In the genomic region with DNA sequence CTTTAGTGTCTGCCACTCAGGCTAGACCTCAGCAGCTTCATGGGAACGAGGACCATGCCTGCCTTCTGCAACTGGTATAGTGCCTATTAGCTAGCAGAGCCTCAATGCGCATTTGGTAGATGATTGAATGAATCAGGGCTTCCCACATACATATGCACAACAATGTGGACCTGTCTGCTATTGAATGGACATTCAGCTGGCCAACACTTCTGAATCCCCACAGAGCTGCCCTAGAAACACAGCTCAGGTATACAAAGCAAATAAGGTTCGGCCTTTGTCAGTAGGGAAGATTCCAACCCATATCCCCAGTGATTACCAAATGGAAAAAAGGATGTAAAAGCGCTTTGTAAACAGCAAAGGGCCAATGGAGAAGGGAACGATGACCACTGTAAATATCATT, we compare ENCODE assay signal across 8 mouse cellular contexts. TPM values are rescaled to one million over a fixed set of nuclear protein-coding genes. Genes with fewer than 3 reads are reported as not detected.
DNase-seq lines count a peak whose midpoint lies in the region; ATAC-seq and TF ChIP-seq lines count a peak whose summit lies in the region.

No protein-coding gene starts in this region.

- TF ChIP-seq CTCF in C2C12 (IDR thresholded peaks at IDR 0.05; ENCODE audit: control insufficient read depth, insufficient read depth, insufficient read length), result no peak
- TF ChIP-seq CTCF in cortical plate, adult 2 months (IDR thresholded peaks at IDR 0.05; ENCODE audit: extremely low read depth, insufficient read depth, low read length), result no peak
- no peak for TF ChIP-seq CTCF in olfactory bulb, adult 2 months (IDR thresholded peaks at IDR 0.05; ENCODE audit: insufficient read depth, low read depth, low read length)

- H3K4me2 ChIP-seq in heart, embryonic 11.5 days, result peak overlapping the region; percentile 90
- peak overlapping the region; percentile 79 for H3K4me2 ChIP-seq in limb, embryonic 11.5 days (ENCODE audit: low read depth, severe bottlenecking)

- 27% methylated on average over 5 of the region's 5 CpGs for WGBS in heart, embryonic 11.5 days (ENCODE audit: insufficient replicate concordance)
- WGBS in limb, embryonic 11.5 days, result 21% methylated on average over 5 of the region's 5 CpGs
- 7% methylated on average over 5 of the region's 5 CpGs for WGBS in olfactory bulb, adult 2 months

- peaks cover 6% of the 10 kb centered on the region; the same call in 1 of the 2 replicates for H3K4me1 ChIP-seq in heart, embryonic 11.5 days (ENCODE audit: control insufficient read depth, insufficient read depth, low read length)
- peaks cover 8% of the 10 kb centered on the region for H3K4me1 ChIP-seq in cortical plate, adult 2 months (ENCODE audit: control insufficient read depth, insufficient read depth, low read length)
- H3K4me1 ChIP-seq in limb, embryonic 11.5 days (ENCODE audit: control insufficient read depth, insufficient read depth, low read length), result peaks cover 6% of the 10 kb centered on the region
- peaks cover 5% of the 10 kb centered on the region for H3K4me1 ChIP-seq in olfactory bulb, adult 2 months (ENCODE audit: control insufficient read depth, insufficient read depth, low read length)

- H3K4me3 ChIP-seq in heart, embryonic 11.5 days (ENCODE audit: low read depth, low read length), result peak overlapping the region; percentile 74
- peak overlapping the region; percentile 55 for H3K4me3 ChIP-seq in C2C12 (ENCODE audit: insufficient read depth, poor library complexity, severe bottlenecking)
- peak overlapping the region; percentile 98 for H3K4me3 ChIP-seq in cortical plate, adult 2 months (ENCODE audit: insufficient read depth, low read length)
- H3K4me3 ChIP-seq in limb, embryonic 11.5 days (ENCODE audit: low read depth, low read length), result peak overlapping the region; percentile 65
- peak overlapping the region; percentile 82 for H3K4me3 ChIP-seq in olfactory bulb, adult 2 months (ENCODE audit: insufficient read depth, low read depth, low read length)

- no peak for DNase-seq in heart, postnatal 10 days
- DNase-seq in limb, embryonic 11.5 days (ENCODE audit: low spot score), result no peak
- DNase-seq in urinary bladder, postnatal 10 days (ENCODE audit: low spot score), result no peak
- DNase-seq in urinary bladder, postnatal 14 days (ENCODE audit: low spot score), result no peak

- no peaks in the 10 kb centered on the region for H3K79me2 ChIP-seq in C2C12 (ENCODE audit: control insufficient read depth, insufficient read depth)

- ATAC-seq in heart, embryonic 11.5 days (replicated peaks; ENCODE audit: insufficient number of reproducible peaks, low FRiP score, low TSS enrichment), result no peak
- ATAC-seq in limb, embryonic 11.5 days (ENCODE audit: insufficient number of reproducible peaks, low FRiP score, low TSS enrichment, low read depth), result no peak

- no peaks in the 10 kb centered on the region for H3K27me3 ChIP-seq in heart, embryonic 11.5 days (ENCODE audit: control insufficient read depth, insufficient read depth, low read length)
- no peaks in the 10 kb centered on the region for H3K27me3 ChIP-seq in C2C12 (ENCODE audit: control insufficient read depth, insufficient read depth, insufficient read length)
- no peaks in the 10 kb centered on the region for H3K27me3 ChIP-seq in limb, embryonic 11.5 days (ENCODE audit: control insufficient read depth, insufficient read depth, low read length)

- intact Hi-C loops in heart, postnatal 10 days (cut with DNase I), result no loop called here

- peak overlapping the region; percentile 75; the same call in 1 of the 2 replicates for H3K9ac ChIP-seq in heart, embryonic 11.5 days (ENCODE audit: low read depth, low read length)
- H3K9ac ChIP-seq in limb, embryonic 11.5 days (ENCODE audit: low read length), result peak overlapping the region; percentile 71

- no peaks in the 10 kb centered on the region for H3K79me3 ChIP-seq in C2C12 (ENCODE audit: low read depth)

- peak overlapping the region; percentile 69 for H3ac ChIP-seq in C2C12 (ENCODE audit: control insufficient read depth, insufficient read length, low read depth)

- no peaks in the 10 kb centered on the region for H3K36me3 ChIP-seq in heart, embryonic 11.5 days (ENCODE audit: control insufficient read depth, insufficient read depth, low read length)
- no peaks in the 10 kb centered on the region for H3K36me3 ChIP-seq in C2C12 (ENCODE audit: control insufficient read depth, insufficient read depth)
- no peaks in the 10 kb centered on the region for H3K36me3 ChIP-seq in limb, embryonic 11.5 days (ENCODE audit: control insufficient read depth, insufficient read depth, low read length)

- TF ChIP-seq POLR2A in cortical plate, adult 2 months (IDR thresholded peaks at IDR 0.05; ENCODE audit: extremely low read depth, insufficient read depth, low read length), result no peak
- no peak for TF ChIP-seq POLR2A in olfactory bulb, adult 2 months (IDR thresholded peaks at IDR 0.05; ENCODE audit: insufficient read depth, low read depth, low read length)

- no peaks in the 10 kb centered on the region for H3K9me3 ChIP-seq in heart, embryonic 11.5 days (replicated peaks; ENCODE audit: control insufficient read depth, low read length)
- no peaks in the 10 kb centered on the region for H3K9me3 ChIP-seq in limb, embryonic 11.5 days (ENCODE audit: control insufficient read depth, low read length)

- no peak overlapping the region for H3K27ac ChIP-seq in heart, embryonic 11.5 days (ENCODE audit: low read depth, low read length)
- 0 out of 2 replicates have a peak overlapping the region, but pooled peaks have one; percentile 50 for H3K27ac ChIP-seq in cortical plate, adult 2 months (ENCODE audit: insufficient read depth, low read length)
- H3K27ac ChIP-seq in limb, embryonic 11.5 days (replicated peaks; ENCODE audit: low read depth, low read length), result no peak overlapping the region
- no peak overlapping the region for H3K27ac ChIP-seq in olfactory bulb, adult 2 months (ENCODE audit: insufficient read depth, low read depth, low read length)

TF ChIP-seq in C2C12, 6 proteins besides CTCF, POLR2A, EP300 and RAD21:
- no peak for TF ChIP-seq CEBPB (IDR thresholded peaks at IDR 0.05; ENCODE audit: low read depth)
- TF ChIP-seq MYOD1 (IDR thresholded peaks at IDR 0.05; ENCODE audit: control insufficient read depth, insufficient read length, low read depth), result no peak
- TF ChIP-seq FOSL1 (IDR thresholded peaks at IDR 0.05; ENCODE audit: insufficient read depth, low read length, poor library complexity, severe bottlenecking), result no peak
- TF ChIP-seq MYOG (IDR thresholded peaks at IDR 0.05; ENCODE audit: control insufficient read depth, extremely low read depth, insufficient read length), result no peak
- no peak for TF ChIP-seq USF1 (IDR thresholded peaks at IDR 0.05; ENCODE audit: low read depth)
- TF ChIP-seq MAX (IDR thresholded peaks at IDR 0.05), result no peak
TF ChIP-seq in C2C12: peak in this region for 0.

RNA-seq across cellular contexts. Expression of a gene that starts 0.7 kb away (rescaled TPM):
- polyA plus RNA-seq in heart, embryonic 11.5 days (2014; fragmentation: Nextera tagmentation; extraction: Ambion mirVana), result 2.0 TPM in 2 replicates
- total RNA-seq in heart, postnatal 10 days (2021), result 1 to 10 TPM; 2.4 to 3.5 TPM
- polyA plus RNA-seq in C2C12 (2012; fragmentation: generic; extraction: Trizol), result 3.6 TPM
- 15.1 and 16.1 TPM in 2 replicates for polyA plus RNA-seq in cortical plate, adult 2 months (2012; rRNA removed)
- polyA plus RNA-seq in limb, embryonic 11.5 days (2014; fragmentation: Nextera tagmentation; extraction: Ambion mirVana), result 8.6 and 10.3 TPM in 2 replicates
- not detected in 2 replicates for polyA plus RNA-seq in olfactory bulb, adult 2 months (2012; ENCODE audit: insufficient read depth, insufficient read length, low replicate concordance, missing spikeins)
